Mouse (Mus musculus) kidney, adult 8-10 months (tissue): ENCODE data around the gene Cd44.
A peak's percentile ranks its signal among the peaks of the same experiment; 100 is the strongest.

Experiments
- DNase-seq, 2 experiments: peaks; one replicate each; pipeline ENCODE4 v3.0.0; 2022

Gene Cd44

GRCm38 (mm10) chr2:102900875-102901827, at the start of gene Cd44:
Gene Cd44 (minus strand): TSS chr2:102901665.
- peak; percentile 4 to 6 for DNase-seq

- no peak for DNase-seq
Measured at GRCm38 (mm10) chr2:102948481-102948857, 47.0 kb upstream of the Cd44 start.

GRCm38 (mm10) chr2:102947846-102948480, 46.5 kb upstream of the Cd44 start:
- no peak for DNase-seq

GRCm38 (mm10) chr2:102945111-102945510, 43.6 kb upstream of the Cd44 start:
- no peak for DNase-seq

GRCm38 (mm10) chr2:102944415-102945012, 43.0 kb upstream of the Cd44 start:
- no peak for DNase-seq

GRCm38 (mm10) chr2:102943983-102944382, 42.5 kb upstream of the Cd44 start:
- DNase-seq = no peak

- no peak for DNase-seq
Measured at GRCm38 (mm10) chr2:102942782-102943080, 41.3 kb upstream of the Cd44 start.

GRCm38 (mm10) chr2:102941937-102942781, 40.7 kb upstream of the Cd44 start:
- DNase-seq = peak in 1 of 2 experiments; percentile 15

GRCm38 (mm10) chr2:102940813-102941361, 39.4 kb upstream of the Cd44 start:
- DNase-seq = no peak

GRCm38 (mm10) chr2:102940158-102940557, 38.7 kb upstream of the Cd44 start:
- no peak for DNase-seq

GRCm38 (mm10) chr2:102936886-102937285, 35.4 kb upstream of the Cd44 start:
- no peak for DNase-seq

- no peak for DNase-seq
Measured at GRCm38 (mm10) chr2:102934834-102935233, 33.4 kb upstream of the Cd44 start.

- DNase-seq = no peak
Measured at GRCm38 (mm10) chr2:102933787-102934186, 32.3 kb upstream of the Cd44 start.

GRCm38 (mm10) chr2:102933142-102933541, 31.7 kb upstream of the Cd44 start:
- DNase-seq = no peak

- no peak for DNase-seq
Measured at GRCm38 (mm10) chr2:102932667-102933066, 31.2 kb upstream of the Cd44 start.

- DNase-seq = no peak
Measured at GRCm38 (mm10) chr2:102928211-102928610, 26.7 kb upstream of the Cd44 start.

- no peak for DNase-seq
Measured at GRCm38 (mm10) chr2:102924480-102924879, 23.0 kb upstream of the Cd44 start.

GRCm38 (mm10) chr2:102923682-102924081, 22.2 kb upstream of the Cd44 start:
- no peak for DNase-seq

- no peak for DNase-seq
Measured at GRCm38 (mm10) chr2:102922066-102922465, 20.6 kb upstream of the Cd44 start.

GRCm38 (mm10) chr2:102918301-102918700, 16.8 kb upstream of the Cd44 start:
- DNase-seq = no peak

GRCm38 (mm10) chr2:102916596-102916995, 15.1 kb upstream of the Cd44 start:
- DNase-seq = no peak

GRCm38 (mm10) chr2:102914675-102915074, 13.2 kb upstream of the Cd44 start:
- DNase-seq = no peak
